Mouse (Mus musculus): Measurements from ENCODE around the gene Tnfsf10. TPM values are rescaled to one million over a fixed set of nuclear protein-coding genes. Genes with fewer than 3 reads are reported as not detected.
"Not testable (repeated sequence)": the region's sequence is repeated elsewhere in the genome, so short reads cannot be mapped to it uniquely, and the experiment has no call there.

Gene Tnfsf10
- polyA plus RNA-seq, 1 experiment from 2014 or later: 0.04 TPM

DNA sequence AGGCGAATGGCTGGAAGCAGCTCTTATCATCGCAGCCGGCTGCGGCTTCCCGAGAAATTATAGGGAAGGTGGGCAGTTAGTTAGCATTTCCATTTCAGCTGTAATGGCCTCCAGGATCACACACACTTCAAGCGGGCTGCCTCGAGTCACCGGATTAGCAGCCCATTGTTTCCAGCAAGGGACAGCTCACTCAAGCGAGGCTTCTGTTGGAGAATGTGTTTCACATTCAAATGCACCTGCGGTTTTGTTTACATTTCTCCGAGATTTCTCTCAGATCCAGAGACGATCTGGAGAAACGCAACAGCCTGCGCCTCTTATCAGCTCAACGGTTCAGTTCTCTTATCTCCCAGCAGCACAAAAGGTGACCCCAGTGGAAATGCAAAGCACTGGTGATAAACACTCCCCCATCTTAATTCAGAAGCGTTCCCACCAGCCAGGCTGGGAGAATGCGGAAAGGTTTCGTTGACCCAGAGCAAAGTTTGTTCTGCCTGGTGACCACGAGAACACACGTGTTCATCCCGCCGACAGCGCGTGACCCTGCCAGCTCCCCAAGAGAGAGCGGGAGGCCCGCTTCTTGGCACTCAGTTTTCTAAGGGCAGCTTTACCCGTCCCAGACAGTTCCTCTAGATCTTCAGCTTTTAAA, 33.6 kb upstream of the Tnfsf10 start:
- no peaks in the 10 kb centered on the region for H3K27me3 ChIP-seq (replicated peaks; ENCODE audit: control insufficient read depth, insufficient read depth, low read length)
- H3K4me2 ChIP-seq (ENCODE audit: low read length): peak overlapping the region; percentile 44
- H3K9me3 ChIP-seq (ENCODE audit: control insufficient read depth, low read length): no peaks in the 10 kb centered on the region
- peak overlapping the region; percentile 37 for H3K4me3 ChIP-seq (replicated peaks; ENCODE audit: low read length)
- peak; percentile 63 for ATAC-seq
- H3K36me3 ChIP-seq (ENCODE audit: control insufficient read depth, insufficient read depth): no peaks in the 10 kb centered on the region
- peak overlapping the region; percentile 38 for H3K9ac ChIP-seq (replicated peaks; ENCODE audit: low read depth, low read length)
- H3K27ac ChIP-seq (ENCODE audit: low read length): no peak overlapping the region
- H3K4me1 ChIP-seq (replicated peaks; ENCODE audit: control insufficient read depth, insufficient read depth, low read length): peaks cover 7% of the 10 kb centered on the region
- WGBS: 2% methylated on average over 27 of the region's 27 CpGs

DNA sequence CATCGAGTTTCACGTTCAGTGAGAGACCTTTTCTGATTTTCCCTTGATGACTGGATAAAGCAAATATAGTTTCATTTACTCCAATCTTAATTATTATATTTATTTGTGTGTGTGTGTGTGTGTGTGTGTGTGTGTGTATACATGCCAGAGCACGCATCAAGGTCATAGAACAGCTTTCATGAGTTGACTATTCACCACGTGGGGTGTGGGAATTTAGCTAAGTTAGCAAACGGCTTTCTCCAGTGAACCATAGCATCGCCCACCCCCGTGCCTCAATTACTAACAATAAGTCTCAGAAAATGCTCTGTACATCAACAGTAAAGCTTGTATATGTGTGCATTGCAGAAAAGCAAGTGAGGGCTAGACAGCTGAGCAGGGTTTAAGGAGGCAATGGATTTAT, 33.0 kb upstream of the Tnfsf10 start:
- Histone ChIP-seq H3K4me1 (replicated peaks; ENCODE audit: control insufficient read depth, insufficient read depth, low read length) (peaks cover 7% of the 10 kb centered on the region), H3K4me3 (replicated peaks; ENCODE audit: low read length) (no peak overlapping the region), H3K9ac (replicated peaks; ENCODE audit: low read depth, low read length) (peak overlapping the region; percentile 38), H3K36me3 (ENCODE audit: control insufficient read depth, insufficient read depth) (no peaks in the 10 kb centered on the region), H3K27ac (ENCODE audit: low read length) (no peak overlapping the region), H3K9me3 (ENCODE audit: control insufficient read depth, low read length) (no peaks in the 10 kb centered on the region), H3K27me3 (replicated peaks; ENCODE audit: control insufficient read depth, insufficient read depth, low read length) (no peaks in the 10 kb centered on the region), H3K4me2 (ENCODE audit: low read length) (peak overlapping the region; percentile 44)
- 42% methylated on average over 7 of the region's 7 CpGs for WGBS
- ATAC-seq: no peak

DNA sequence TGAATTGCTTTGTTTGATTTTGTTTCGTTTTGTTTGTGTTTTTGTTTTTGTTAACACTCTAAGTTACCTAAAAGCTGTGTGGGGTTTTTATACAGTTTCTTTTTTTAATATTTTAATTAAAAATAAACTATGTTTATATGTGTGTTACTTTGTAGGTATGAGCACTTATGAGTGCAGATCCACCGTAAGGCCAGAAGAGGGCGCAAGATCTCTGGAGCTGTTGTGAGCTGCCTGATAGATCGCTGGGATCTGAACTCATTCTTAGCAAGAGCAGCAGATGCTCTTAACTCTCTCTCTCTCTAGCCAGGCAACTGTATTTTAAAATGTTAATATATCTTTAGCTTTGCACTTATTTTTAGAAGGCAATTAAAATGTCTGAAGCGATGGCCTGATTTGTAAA, 32.6 kb upstream of the Tnfsf10 start:
- no peak overlapping the region for H3K27ac ChIP-seq (ENCODE audit: low read length)
- peaks cover 7% of the 10 kb centered on the region for H3K4me1 ChIP-seq (replicated peaks; ENCODE audit: control insufficient read depth, insufficient read depth, low read length)
- no peaks in the 10 kb centered on the region for H3K36me3 ChIP-seq (ENCODE audit: control insufficient read depth, insufficient read depth)
- H3K9ac ChIP-seq (replicated peaks; ENCODE audit: low read depth, low read length): no peak overlapping the region
- H3K27me3 ChIP-seq (replicated peaks; ENCODE audit: control insufficient read depth, insufficient read depth, low read length): no peaks in the 10 kb centered on the region
- WGBS: 87% methylated on average over 5 of the region's 5 CpGs
- no peak overlapping the region for H3K4me3 ChIP-seq (replicated peaks; ENCODE audit: low read length)
- H3K4me2 ChIP-seq (ENCODE audit: low read length): no peak overlapping the region
- no peak for ATAC-seq
- H3K9me3 ChIP-seq (ENCODE audit: control insufficient read depth, low read length): no peaks in the 10 kb centered on the region

DNA sequence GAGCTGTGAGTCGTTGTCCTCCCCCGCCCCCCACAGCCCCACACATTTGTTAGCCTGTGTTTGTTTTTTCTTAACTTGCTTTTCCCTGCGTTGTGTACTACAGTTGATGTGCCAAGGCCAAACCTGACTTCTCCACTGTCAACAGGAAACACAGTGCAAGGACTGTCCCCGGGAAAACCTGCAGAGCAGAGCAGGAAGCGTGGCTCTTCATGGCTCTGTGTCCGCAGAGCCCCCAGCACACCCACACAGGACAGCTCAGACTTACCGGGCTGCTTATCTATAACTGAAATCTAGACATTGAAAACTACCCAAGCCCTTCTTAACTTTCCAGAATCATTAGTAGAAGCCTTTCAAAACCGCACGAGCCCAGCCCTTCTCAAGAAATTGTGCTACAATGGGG, 31.8 kb upstream of the Tnfsf10 start:
- Histone ChIP-seq H3K27me3 (replicated peaks; ENCODE audit: control insufficient read depth, insufficient read depth, low read length) (no peaks in the 10 kb centered on the region), H3K36me3 (ENCODE audit: control insufficient read depth, insufficient read depth) (no peaks in the 10 kb centered on the region), H3K4me1 (replicated peaks; ENCODE audit: control insufficient read depth, insufficient read depth, low read length) (peaks cover 7% of the 10 kb centered on the region), H3K9me3 (ENCODE audit: control insufficient read depth, low read length) (no peaks in the 10 kb centered on the region), H3K4me2 (ENCODE audit: low read length) (no peak overlapping the region), H3K9ac (replicated peaks; ENCODE audit: low read depth, low read length) (no peak overlapping the region), H3K4me3 (replicated peaks; ENCODE audit: low read length) (no peak overlapping the region), H3K27ac (ENCODE audit: low read length) (no peak overlapping the region)
- WGBS: 86% methylated on average over 9 of the region's 9 CpGs
- no peak for ATAC-seq

DNA sequence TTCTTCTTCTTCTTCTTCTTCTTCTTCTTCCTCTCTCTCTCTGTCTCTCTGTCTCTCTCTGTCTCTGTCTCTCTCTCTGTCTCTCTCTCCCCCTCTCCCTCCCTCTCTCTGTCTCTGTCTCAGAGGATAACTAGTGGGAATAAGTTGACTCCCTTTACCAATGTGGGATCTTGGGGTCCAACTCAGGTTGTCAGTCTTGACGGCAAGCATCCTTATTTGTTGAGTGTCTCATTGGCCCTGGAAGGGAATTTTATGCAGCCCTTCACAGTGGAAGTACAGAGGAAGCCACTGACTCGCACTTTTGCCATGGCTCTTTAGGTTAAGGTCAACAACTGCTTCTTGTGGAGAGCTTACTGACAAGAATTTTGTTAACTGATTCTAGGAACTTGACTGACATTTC, 28.5 kb upstream of the Tnfsf10 start:
- Histone ChIP-seq H3K4me2 (ENCODE audit: low read length) (no peak overlapping the region), H3K9ac (replicated peaks; ENCODE audit: low read depth, low read length) (no peak overlapping the region), H3K9me3 (ENCODE audit: control insufficient read depth, low read length) (no peaks in the 10 kb centered on the region), H3K27me3 (replicated peaks; ENCODE audit: control insufficient read depth, insufficient read depth, low read length) (no peaks in the 10 kb centered on the region), H3K27ac (ENCODE audit: low read length) (no peak overlapping the region), H3K36me3 (ENCODE audit: control insufficient read depth, insufficient read depth) (no peaks in the 10 kb centered on the region), H3K4me1 (replicated peaks; ENCODE audit: control insufficient read depth, insufficient read depth, low read length) (peaks cover 3% of the 10 kb centered on the region), H3K4me3 (replicated peaks; ENCODE audit: low read length) (no peak overlapping the region)
- no peak for ATAC-seq
- 84% methylated on average over 2 of the region's 2 CpGs for WGBS

DNA sequence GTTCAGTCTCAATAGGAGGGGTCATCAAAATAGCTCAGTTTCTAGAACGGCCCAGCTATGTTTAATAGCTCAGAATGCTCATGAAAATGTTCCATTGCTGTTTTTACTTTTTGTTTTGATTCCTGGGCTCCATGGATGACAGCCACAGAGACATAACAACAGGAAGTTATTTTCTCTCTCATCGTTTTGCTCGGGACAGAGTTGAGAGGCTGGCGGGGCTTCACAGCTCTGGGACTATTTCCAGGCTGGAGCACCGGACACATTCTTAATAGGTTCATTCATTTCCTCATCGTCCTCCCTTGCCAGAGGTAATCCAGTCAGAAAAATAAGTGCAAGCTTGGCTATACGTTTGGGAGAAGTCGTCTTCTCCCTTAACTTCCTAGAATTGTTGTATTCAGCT, 27.9 kb upstream of the Tnfsf10 start:
- H3K4me1 ChIP-seq (replicated peaks; ENCODE audit: control insufficient read depth, insufficient read depth, low read length): no peaks in the 10 kb centered on the region
- H3K27me3 ChIP-seq (replicated peaks; ENCODE audit: control insufficient read depth, insufficient read depth, low read length): no peaks in the 10 kb centered on the region
- H3K9me3 ChIP-seq (ENCODE audit: control insufficient read depth, low read length): no peaks in the 10 kb centered on the region
- WGBS: 63% methylated on average over 8 of the region's 8 CpGs
- no peak overlapping the region for H3K4me3 ChIP-seq (replicated peaks; ENCODE audit: low read length)
- H3K36me3 ChIP-seq (ENCODE audit: control insufficient read depth, insufficient read depth): no peaks in the 10 kb centered on the region
- H3K4me2 ChIP-seq (ENCODE audit: low read length): no peak overlapping the region
- no peak overlapping the region for H3K9ac ChIP-seq (replicated peaks; ENCODE audit: low read depth, low read length)
- no peak overlapping the region for H3K27ac ChIP-seq (ENCODE audit: low read length)
- no peak for ATAC-seq

DNA sequence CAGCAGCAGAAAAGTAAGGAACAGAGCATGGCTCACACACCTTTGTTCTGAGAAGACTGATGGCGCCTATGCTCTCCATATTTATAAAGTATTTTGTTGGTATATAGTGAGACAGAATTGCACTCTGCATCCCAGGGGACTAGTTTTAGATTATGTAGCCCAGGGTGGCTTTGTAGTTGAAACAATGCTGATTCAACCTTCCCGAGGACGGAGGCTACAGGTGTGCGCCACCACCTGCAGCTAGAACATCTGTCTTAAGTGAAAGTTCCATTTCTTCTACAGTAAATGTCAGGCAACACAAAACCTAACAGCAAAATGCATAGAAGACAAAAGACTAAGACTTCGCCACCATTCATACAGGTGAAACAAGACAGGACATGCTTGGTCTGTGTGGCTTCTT, 26.5 kb upstream of the Tnfsf10 start:
- WGBS: 87% methylated on average over 5 of the region's 5 CpGs
- H3K4me3 ChIP-seq (replicated peaks; ENCODE audit: low read length): no peak overlapping the region
- H3K36me3 ChIP-seq (ENCODE audit: control insufficient read depth, insufficient read depth): no peaks in the 10 kb centered on the region
- H3K9me3 ChIP-seq (ENCODE audit: control insufficient read depth, low read length): no peaks in the 10 kb centered on the region
- no peak overlapping the region for H3K4me2 ChIP-seq (ENCODE audit: low read length)
- no peak overlapping the region for H3K9ac ChIP-seq (replicated peaks; ENCODE audit: low read depth, low read length)
- H3K27me3 ChIP-seq (replicated peaks; ENCODE audit: control insufficient read depth, insufficient read depth, low read length): no peaks in the 10 kb centered on the region
- no peak for ATAC-seq
- no peaks in the 10 kb centered on the region for H3K4me1 ChIP-seq (replicated peaks; ENCODE audit: control insufficient read depth, insufficient read depth, low read length)
- no peak overlapping the region for H3K27ac ChIP-seq (ENCODE audit: low read length)

DNA sequence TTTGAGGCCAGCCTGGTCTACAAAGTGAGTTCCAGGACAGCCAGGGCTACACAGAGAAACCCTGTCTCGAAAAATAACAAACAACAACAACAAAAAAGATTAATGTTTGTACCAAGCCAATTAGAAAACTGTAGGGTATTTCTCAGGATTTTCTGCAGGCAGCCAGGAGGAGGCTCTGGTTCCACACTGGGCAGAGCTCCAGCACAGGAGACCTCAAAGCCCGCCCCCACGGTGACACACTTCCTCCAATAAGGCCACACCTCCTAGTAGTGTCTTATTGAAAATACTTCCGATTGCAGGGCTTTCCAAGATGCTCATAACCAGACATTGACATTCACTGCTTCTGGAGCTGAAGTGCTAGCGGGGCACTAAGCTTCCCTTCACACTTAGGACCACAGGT, 25.9 kb upstream of the Tnfsf10 start:
- H3K27ac ChIP-seq (ENCODE audit: low read length): not testable (repeated sequence)
- 91% methylated on average over 5 of the region's 5 CpGs for WGBS

DNA sequence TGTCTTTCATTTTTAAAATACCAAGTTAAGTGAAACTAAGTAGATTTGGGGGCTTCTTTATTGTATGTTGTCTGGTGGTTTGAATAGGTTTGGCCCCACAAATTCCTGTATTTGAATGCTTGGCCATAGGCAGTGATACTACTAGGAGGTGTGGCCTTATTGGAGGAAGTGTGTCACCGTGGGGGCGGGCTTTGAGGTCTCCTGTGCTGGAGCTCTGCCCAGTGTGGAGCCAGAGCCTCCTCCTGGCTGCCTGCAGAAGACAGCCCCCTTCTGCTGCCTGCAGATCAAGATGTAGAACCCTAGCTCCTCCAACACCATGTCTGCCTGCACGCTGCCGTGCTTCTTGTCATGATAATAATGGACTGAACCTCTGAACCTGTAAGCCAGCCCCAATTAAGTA, 25.4 kb upstream of the Tnfsf10 start:
- H3K27me3 ChIP-seq (replicated peaks; ENCODE audit: control insufficient read depth, insufficient read depth, low read length); H3K36me3 ChIP-seq (ENCODE audit: control insufficient read depth, insufficient read depth); H3K4me1 ChIP-seq (replicated peaks; ENCODE audit: control insufficient read depth, insufficient read depth, low read length); H3K4me3 ChIP-seq (replicated peaks; ENCODE audit: low read length); H3K9ac ChIP-seq (replicated peaks; ENCODE audit: low read depth, low read length); ATAC-seq; H3K4me2 ChIP-seq (ENCODE audit: low read length); H3K27ac ChIP-seq (ENCODE audit: low read length); H3K9me3 ChIP-seq (ENCODE audit: control insufficient read depth, low read length): not testable (repeated sequence)
- WGBS: 77% methylated on average over 4 of the region's 4 CpGs

More for the DNA sequence above, 25.9 kb upstream of the Tnfsf10 start:
- H3K4me2 ChIP-seq (ENCODE audit: low read length); H3K27me3 ChIP-seq (replicated peaks; ENCODE audit: control insufficient read depth, insufficient read depth, low read length); H3K36me3 ChIP-seq (ENCODE audit: control insufficient read depth, insufficient read depth); H3K9ac ChIP-seq (replicated peaks; ENCODE audit: low read depth, low read length); H3K4me3 ChIP-seq (replicated peaks; ENCODE audit: low read length); H3K4me1 ChIP-seq (replicated peaks; ENCODE audit: control insufficient read depth, insufficient read depth, low read length); H3K9me3 ChIP-seq (ENCODE audit: control insufficient read depth, low read length); ATAC-seq: not testable (repeated sequence)

All from forebrain, embryonic 16.5 days (tissue).